Mouse (Mus musculus): ENCODE results near the gene Arhgef33. TPM values are rescaled to one million over a fixed set of nuclear protein-coding genes. Genes with fewer than 3 reads are reported as not detected.
A peak's percentile ranks its signal among the peaks of the same experiment; 100 is the strongest.
"Not testable (repeated sequence)": the region's sequence is repeated elsewhere in the genome, so short reads cannot be mapped to it uniquely, and the experiment has no call there.

Arhgef33 gene
- polyA plus RNA-seq, 1 experiment from 2014 or later: 0.80 TPM

DNA sequence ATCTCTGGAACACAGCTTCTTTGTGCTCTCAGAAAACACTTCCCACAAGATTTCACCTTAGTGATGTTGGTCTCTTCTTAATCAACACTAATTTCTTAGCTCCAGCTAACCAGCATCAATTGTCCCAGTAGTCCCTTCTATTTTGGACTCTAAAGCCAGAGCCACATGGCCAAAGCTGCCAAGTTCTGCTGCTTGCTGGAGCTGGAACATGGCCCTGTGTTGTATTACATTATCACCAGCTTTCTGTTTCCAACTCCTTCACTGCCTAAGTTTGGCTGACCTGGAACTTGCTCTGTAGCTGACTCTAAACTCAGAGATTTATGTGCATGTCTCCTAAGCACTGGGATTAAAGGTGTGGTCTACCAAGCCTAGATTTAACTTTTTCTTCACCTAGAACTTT, 71.2 kb downstream of the Arhgef33 start:
- not testable (repeated sequence) for ATAC-seq (ENCODE audit: insufficient number of reproducible peaks, insufficient read depth, low FRiP score, low read depth); H3K9ac ChIP-seq (ENCODE audit: low read length); H3K4me3 ChIP-seq (ENCODE audit: control insufficient read depth in 1 of 2, insufficient read depth in 1 of 2, low read depth in 1 of 2, low read length in 2 of 2); H3K4me2 ChIP-seq (ENCODE audit: low read length); H3K9me3 ChIP-seq (ENCODE audit: control insufficient read depth, low read length); H3K27me3 ChIP-seq (ENCODE audit: control insufficient read depth, insufficient read depth, low read length); H3K27ac ChIP-seq (replicated peaks in 1 of 2; ENCODE audit: control insufficient read depth in 1 of 2, insufficient read depth in 1 of 2, low read depth in 2 of 2, low read length in 2 of 2); H3K36me3 ChIP-seq (ENCODE audit: control insufficient read depth, insufficient read depth, low read length); H3K4me1 ChIP-seq (ENCODE audit: control insufficient read depth in 2 of 2, insufficient read depth in 2 of 2, low read length in 2 of 2)

DNA sequence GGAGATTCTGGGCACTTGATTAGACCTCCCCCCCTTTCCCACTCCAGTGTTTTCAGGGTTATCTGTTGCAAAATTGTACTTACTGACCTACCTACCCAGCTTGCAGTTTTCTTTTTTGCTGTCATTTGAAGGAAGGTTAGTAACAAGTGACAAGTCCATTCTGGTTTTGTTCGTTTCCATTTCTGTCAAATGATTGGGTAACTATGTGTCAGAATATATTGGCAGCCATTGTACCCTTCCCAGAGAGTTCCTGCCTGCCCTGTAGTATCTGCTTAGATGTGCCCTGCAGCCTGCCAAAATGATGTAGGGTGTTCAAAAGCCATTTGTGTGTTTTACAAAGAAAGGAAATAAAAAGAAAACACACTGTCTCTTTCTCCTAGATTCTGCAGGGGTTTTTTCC, 78.5 kb downstream of the Arhgef33 start:
- Histone ChIP-seq H3K27me3 (ENCODE audit: control insufficient read depth, insufficient read depth, low read length) (no peaks in the 10 kb centered on the region), H3K4me2 (ENCODE audit: low read length) (no peak overlapping the region), H3K9me3 (ENCODE audit: control insufficient read depth, low read length) (no peaks in the 10 kb centered on the region), H3K4me1 (ENCODE audit: control insufficient read depth in 2 of 2, insufficient read depth in 2 of 2, low read length in 2 of 2) (no peaks in the 10 kb centered on the region), H3K27ac (replicated peaks in 1 of 2; ENCODE audit: control insufficient read depth in 1 of 2, insufficient read depth in 1 of 2, low read depth in 2 of 2, low read length in 2 of 2) (no peak overlapping the region), H3K4me3 (ENCODE audit: control insufficient read depth in 1 of 2, insufficient read depth in 1 of 2, low read depth in 1 of 2, low read length in 2 of 2) (no peak overlapping the region), H3K36me3 (ENCODE audit: control insufficient read depth, insufficient read depth, low read length) (no peaks in the 10 kb centered on the region), H3K9ac (ENCODE audit: low read length) (no peak overlapping the region)
- ATAC-seq (ENCODE audit: insufficient number of reproducible peaks, insufficient read depth, low FRiP score, low read depth): no peak
- 55% methylated on average over 1 of the region's 1 CpGs for WGBS

DNA sequence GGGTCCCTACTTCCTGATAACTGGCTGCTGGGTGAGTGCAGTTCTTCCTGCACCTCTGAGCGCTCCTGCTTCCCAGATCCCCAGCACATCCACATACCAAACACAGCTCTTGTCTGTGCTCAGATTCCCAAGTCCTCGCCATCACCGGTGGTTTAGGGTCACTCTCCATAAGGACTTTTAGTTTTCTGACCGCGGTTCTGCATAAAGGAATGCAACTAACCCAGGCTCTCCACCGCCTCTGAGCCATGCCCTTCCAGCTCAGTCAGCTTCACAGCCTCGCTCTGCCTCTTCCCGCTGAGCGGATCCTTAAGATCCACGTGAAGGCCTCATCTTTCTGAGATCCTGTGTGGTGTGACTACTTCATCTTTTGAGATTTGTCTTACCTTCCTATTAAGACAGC, 82.8 kb downstream of the Arhgef33 start:
- H3K4me3 ChIP-seq (ENCODE audit: control insufficient read depth in 1 of 2, insufficient read depth in 1 of 2, low read depth in 1 of 2, low read length in 2 of 2): no peak overlapping the region
- H3K9me3 ChIP-seq (ENCODE audit: control insufficient read depth, low read length): no peaks in the 10 kb centered on the region
- H3K4me1 ChIP-seq (ENCODE audit: control insufficient read depth in 2 of 2, insufficient read depth in 2 of 2, low read length in 2 of 2): peaks cover 0 to 2% of the 10 kb centered on the region in 2 experiments; a peak in 1 of 4 replicates
- H3K9ac ChIP-seq (ENCODE audit: low read length): no peak overlapping the region
- ATAC-seq (ENCODE audit: insufficient number of reproducible peaks, insufficient read depth, low FRiP score, low read depth): no peak
- no peak overlapping the region for H3K27ac ChIP-seq (replicated peaks in 1 of 2; ENCODE audit: control insufficient read depth in 1 of 2, insufficient read depth in 1 of 2, low read depth in 2 of 2, low read length in 2 of 2)
- H3K4me2 ChIP-seq (ENCODE audit: low read length): no peak overlapping the region
- 58% methylated on average over 10 of the region's 10 CpGs for WGBS
- H3K36me3 ChIP-seq (ENCODE audit: control insufficient read depth, insufficient read depth, low read length): no peaks in the 10 kb centered on the region
- H3K27me3 ChIP-seq (ENCODE audit: control insufficient read depth, insufficient read depth, low read length): no peaks in the 10 kb centered on the region

DNA sequence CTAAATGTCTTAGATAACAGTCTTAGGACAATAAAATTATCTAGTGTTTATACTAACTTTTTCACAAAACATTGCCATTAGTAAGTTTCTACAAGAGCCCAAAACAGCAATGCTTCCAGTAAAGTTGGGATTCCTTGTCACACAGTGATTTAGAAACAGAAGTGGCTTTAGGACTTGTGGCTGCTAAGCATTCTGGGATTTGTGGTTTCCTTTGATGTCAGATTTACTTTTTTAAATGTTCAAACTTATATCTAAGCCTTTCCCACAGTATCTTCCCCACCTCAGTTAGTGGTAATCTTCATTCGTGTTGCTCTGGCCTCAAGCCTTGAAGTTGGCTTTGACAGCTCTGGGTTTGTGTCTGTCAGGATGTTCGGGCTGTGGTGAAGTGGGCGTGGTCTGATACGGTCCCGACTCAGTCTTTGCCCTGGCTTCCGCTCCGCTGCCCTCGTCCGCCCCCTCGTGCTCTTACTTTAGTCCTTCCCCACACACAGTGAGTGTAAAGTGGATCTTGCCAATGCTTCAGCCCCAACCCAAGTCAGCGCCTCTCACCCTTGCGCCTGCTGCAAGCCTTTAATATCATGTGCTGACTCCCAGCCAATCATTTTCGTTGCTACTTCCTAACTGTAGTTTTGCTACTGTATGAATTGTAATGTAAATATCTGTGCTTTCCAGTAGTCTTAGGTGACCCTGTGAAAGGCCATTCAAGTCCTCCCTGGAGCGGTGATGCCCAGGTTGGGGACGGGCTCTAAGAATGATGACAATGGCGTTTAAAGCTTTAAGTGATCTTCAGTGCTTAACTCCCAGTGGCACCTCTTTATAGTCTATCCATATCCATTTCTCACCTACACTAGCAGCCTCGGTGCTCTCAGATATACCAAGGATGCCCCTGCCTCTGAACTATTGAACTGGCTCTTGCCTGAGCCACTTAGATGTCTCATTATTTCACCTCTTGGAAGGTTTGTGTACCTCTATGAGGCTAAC, 84.5 kb downstream of the Arhgef33 start:
- peak overlapping the region; percentile 45 to 47 for H3K4me3 ChIP-seq (ENCODE audit: control insufficient read depth in 1 of 2, insufficient read depth in 1 of 2, low read depth in 1 of 2, low read length in 2 of 2)
- H3K36me3 ChIP-seq (ENCODE audit: control insufficient read depth, insufficient read depth, low read length): peaks cover 5% of the 10 kb centered on the region; the same call in 1 of the 2 replicates
- ATAC-seq (ENCODE audit: insufficient number of reproducible peaks, insufficient read depth, low FRiP score, low read depth): peak; percentile 82
- H3K4me2 ChIP-seq (ENCODE audit: low read length): peak overlapping the region; percentile 73
- no peaks in the 10 kb centered on the region for H3K9me3 ChIP-seq (ENCODE audit: control insufficient read depth, low read length)
- no peaks in the 10 kb centered on the region for H3K27me3 ChIP-seq (ENCODE audit: control insufficient read depth, insufficient read depth, low read length)
- 0 out of 4 replicates have a peak overlapping the region, but pooled peaks of 1 of the 2 experiments have one; percentile 3 for H3K27ac ChIP-seq (replicated peaks in 1 of 2; ENCODE audit: control insufficient read depth in 1 of 2, insufficient read depth in 1 of 2, low read depth in 2 of 2, low read length in 2 of 2)
- peak overlapping the region; percentile 57 for H3K9ac ChIP-seq (ENCODE audit: low read length)
- H3K4me1 ChIP-seq (ENCODE audit: control insufficient read depth in 2 of 2, insufficient read depth in 2 of 2, low read length in 2 of 2): peaks cover 0 to 2% of the 10 kb centered on the region in 2 experiments; a peak in 1 of 4 replicates
- WGBS: 10% methylated on average over 17 of the region's 17 CpGs

DNA sequence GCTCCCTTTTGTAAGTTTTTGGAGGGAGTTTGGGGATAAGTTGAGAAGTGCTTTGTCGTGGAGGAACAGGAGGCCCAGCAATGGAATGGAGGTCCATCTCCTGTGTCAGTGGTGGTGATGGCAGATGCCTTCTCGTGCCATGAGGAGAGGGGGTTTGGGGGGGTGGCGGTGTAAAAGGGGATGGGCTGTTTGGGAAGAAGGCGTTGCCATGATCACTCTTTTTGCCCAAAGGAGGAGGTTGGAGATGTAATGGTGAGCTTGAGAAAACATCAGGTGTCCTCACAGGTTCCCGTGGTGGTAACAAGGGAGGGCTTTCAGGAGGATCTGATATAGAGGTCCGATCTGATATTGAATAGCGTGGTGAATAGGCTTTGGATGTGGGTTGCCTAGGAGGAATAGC, 91.0 kb downstream of the Arhgef33 start:
- H3K27ac ChIP-seq (replicated peaks in 1 of 2; ENCODE audit: control insufficient read depth in 1 of 2, insufficient read depth in 1 of 2, low read depth in 2 of 2, low read length in 2 of 2): no peak overlapping the region
- no peaks in the 10 kb centered on the region for H3K27me3 ChIP-seq (ENCODE audit: control insufficient read depth, insufficient read depth, low read length)
- ATAC-seq (ENCODE audit: insufficient number of reproducible peaks, insufficient read depth, low FRiP score, low read depth): no peak
- no peaks in the 10 kb centered on the region for H3K9me3 ChIP-seq (ENCODE audit: control insufficient read depth, low read length)
- H3K4me3 ChIP-seq (ENCODE audit: control insufficient read depth in 1 of 2, insufficient read depth in 1 of 2, low read depth in 1 of 2, low read length in 2 of 2): no peak overlapping the region
- 92% methylated on average over 7 of the region's 7 CpGs for WGBS
- H3K4me1 ChIP-seq (ENCODE audit: control insufficient read depth in 2 of 2, insufficient read depth in 2 of 2, low read length in 2 of 2): no peaks in the 10 kb centered on the region
- peaks cover 50% of the 10 kb centered on the region for H3K36me3 ChIP-seq (ENCODE audit: control insufficient read depth, insufficient read depth, low read length)
- no peak overlapping the region for H3K4me2 ChIP-seq (ENCODE audit: low read length)
- no peak overlapping the region for H3K9ac ChIP-seq (ENCODE audit: low read length)

DNA sequence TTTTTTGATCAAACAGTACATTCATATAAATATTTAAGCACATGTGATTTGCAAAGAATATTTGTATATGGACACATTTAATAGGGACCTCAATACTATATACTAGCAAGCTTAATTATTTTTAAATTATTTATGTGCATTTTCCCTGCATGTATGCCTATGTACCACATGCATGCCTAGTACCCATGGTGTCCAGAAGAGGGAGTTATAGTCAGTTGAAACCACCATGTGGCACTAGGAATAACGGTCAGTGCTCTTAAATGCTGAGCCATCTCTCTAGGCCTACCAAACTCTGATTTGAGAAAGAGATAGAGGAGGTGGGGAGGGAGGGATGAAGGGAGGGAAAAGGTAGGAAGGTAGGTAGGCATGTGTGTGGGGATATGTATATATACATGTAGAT, 104.0 kb downstream of the Arhgef33 start:
- Histone ChIP-seq H3K36me3 (ENCODE audit: control insufficient read depth, insufficient read depth, low read length) (peaks cover 89% of the 10 kb centered on the region), H3K27me3 (ENCODE audit: control insufficient read depth, insufficient read depth, low read length) (no peaks in the 10 kb centered on the region), H3K4me2 (ENCODE audit: low read length) (no peak overlapping the region), H3K4me3 (ENCODE audit: control insufficient read depth in 1 of 2, insufficient read depth in 1 of 2, low read depth in 1 of 2, low read length in 2 of 2) (no peak overlapping the region), H3K9me3 (ENCODE audit: control insufficient read depth, low read length) (no peaks in the 10 kb centered on the region), H3K9ac (ENCODE audit: low read length) (no peak overlapping the region), H3K4me1 (ENCODE audit: control insufficient read depth in 2 of 2, insufficient read depth in 2 of 2, low read length in 2 of 2) (no peaks in the 10 kb centered on the region), H3K27ac (replicated peaks in 1 of 2; ENCODE audit: control insufficient read depth in 1 of 2, insufficient read depth in 1 of 2, low read depth in 2 of 2, low read length in 2 of 2) (no peak overlapping the region)
- no peak for ATAC-seq (ENCODE audit: insufficient number of reproducible peaks, insufficient read depth, low FRiP score, low read depth)
- 80% methylated on average over 1 of the region's 1 CpGs for WGBS

DNA sequence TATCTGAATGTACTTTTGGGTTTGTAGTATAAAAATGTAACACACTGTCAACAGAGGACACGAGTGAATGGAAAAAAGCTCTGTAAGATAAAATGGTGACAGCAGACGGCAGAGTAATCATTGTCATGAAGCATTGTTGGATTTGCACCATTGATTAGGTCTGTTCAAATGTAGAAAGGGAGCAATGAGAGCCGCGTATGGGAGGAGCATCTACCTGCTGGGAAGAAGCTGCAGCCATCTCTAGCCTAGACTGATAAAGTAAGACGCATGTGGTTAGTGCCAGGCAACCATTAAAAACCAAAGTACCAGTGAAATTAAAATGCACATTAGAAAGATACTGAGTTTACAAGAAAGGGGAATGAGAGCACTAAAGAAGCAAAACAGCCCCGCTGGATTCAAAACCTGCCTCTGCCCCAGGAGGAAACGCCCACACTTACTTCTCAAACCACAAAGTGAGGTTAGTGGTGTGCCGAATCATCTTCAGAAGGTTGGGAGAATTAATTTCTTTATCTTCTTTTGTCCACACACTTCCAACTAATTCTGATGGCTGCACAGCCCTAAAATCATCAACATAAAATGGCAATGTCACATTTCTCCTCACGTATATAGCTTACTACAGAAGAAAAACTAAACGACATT, 111.5 kb downstream of the Arhgef33 start:
- Histone ChIP-seq H3K9ac (ENCODE audit: low read length) (no peak overlapping the region), H3K4me3 (ENCODE audit: control insufficient read depth in 1 of 2, insufficient read depth in 1 of 2, low read depth in 1 of 2, low read length in 2 of 2) (no peak overlapping the region), H3K27ac (replicated peaks in 1 of 2; ENCODE audit: control insufficient read depth in 1 of 2, insufficient read depth in 1 of 2, low read depth in 2 of 2, low read length in 2 of 2) (no peak overlapping the region), H3K9me3 (ENCODE audit: control insufficient read depth, low read length) (no peaks in the 10 kb centered on the region), H3K4me1 (ENCODE audit: control insufficient read depth in 2 of 2, insufficient read depth in 2 of 2, low read length in 2 of 2) (no peaks in the 10 kb centered on the region), H3K27me3 (ENCODE audit: control insufficient read depth, insufficient read depth, low read length) (no peaks in the 10 kb centered on the region), H3K36me3 (ENCODE audit: control insufficient read depth, insufficient read depth, low read length) (peaks cover 79% of the 10 kb centered on the region), H3K4me2 (ENCODE audit: low read length) (no peak overlapping the region)
- WGBS: 85% methylated on average over 10 of the region's 10 CpGs
- ATAC-seq (ENCODE audit: insufficient number of reproducible peaks, insufficient read depth, low FRiP score, low read depth): no peak
